Mouse (Mus musculus): Measurements from ENCODE around the gene Peak1.

The Peak1 gene

DNA sequence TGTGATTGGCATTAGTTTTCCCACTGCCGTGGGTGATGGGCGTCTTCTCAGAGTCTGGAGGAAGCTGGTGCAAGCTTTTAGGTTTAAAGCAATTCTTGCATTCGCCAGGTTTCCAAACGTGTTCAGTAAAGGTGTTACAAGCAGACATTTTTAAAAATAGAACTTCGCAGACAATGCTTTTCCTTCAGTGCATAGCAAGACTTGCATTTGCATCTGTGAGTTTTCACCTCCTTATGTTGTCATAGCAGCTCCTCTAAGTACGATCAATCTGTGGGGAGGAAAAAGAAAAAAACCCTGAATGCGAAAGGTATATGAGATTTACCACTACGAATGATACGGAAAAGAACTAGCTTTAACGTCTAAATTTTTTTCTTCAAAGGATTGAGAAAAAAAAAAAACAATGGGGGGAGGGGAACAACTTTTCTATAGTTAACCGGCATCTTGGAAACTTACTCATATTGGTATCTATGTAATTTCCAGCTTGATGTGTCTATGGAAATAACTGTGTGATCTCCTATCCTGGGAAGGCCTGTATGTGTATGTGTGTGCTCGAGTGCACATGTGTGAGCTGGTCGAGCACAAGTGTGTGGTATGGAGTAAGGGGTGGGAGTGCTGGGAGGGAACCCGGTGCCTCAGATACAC lies 157.3 kb downstream of the Peak1 start:
- Histone ChIP-seq H3K4me1 (replicated peaks; ENCODE audit: low read depth, low read length) (peaks cover 11% of the 10 kb centered on the region; the same call in 1 of the 2 replicates), H3K36me3 (ENCODE audit: insufficient read depth, low read length) (peaks cover 23% of the 10 kb centered on the region), H3K27me3 (ENCODE audit: insufficient read depth, low read length) (no peaks in the 10 kb centered on the region), H3K4me3 (replicated peaks; ENCODE audit: low read length) (no peak overlapping the region), H3K9me3 (ENCODE audit: low read length) (no peaks in the 10 kb centered on the region)
- TF ChIP-seq POU5F1 (IDR thresholded peaks at IDR 0.05; ENCODE audit: borderline replicate concordance, low read length) (no peak), NANOG (IDR thresholded peaks at IDR 0.05; ENCODE audit: borderline replicate concordance, low read length) (no peak), CTCF (conservative IDR thresholded peaks at IDR 0.05; ENCODE audit: low read length) (no peak)

DNA sequence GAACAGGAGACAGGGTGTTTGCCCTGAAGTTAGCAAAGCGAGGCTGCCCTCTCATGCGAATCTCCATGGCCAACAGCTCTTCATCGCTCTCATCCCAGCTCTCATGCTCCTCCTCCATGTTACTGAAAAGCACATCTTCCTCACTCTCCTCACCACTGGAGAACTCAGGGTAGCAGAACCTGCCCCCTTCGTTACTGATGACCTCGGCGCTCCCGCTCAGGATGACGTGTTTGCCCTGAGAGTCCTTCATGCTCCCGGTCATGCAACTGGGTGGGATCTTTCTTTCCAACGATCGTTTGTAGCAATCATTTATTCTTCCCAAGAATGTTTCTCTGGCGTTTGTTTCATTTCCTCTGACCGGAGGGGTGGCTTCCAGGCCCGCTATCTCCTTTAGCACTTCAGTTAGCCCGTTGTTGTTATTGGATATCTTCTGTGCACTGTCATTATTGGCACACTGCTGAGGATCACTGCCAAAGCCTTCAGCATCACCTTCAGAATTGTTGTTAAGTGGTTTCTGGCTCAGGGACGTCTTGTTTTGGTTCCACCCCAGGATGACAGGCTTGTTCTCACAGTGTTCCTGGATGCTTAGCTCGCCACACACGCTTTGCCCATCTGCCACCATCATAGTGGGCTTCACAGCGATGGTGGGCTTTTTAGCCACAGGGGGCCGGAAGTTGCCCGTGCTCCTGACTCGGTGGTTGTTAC lies 157.9 kb downstream of the Peak1 start:
- H3K9me3 ChIP-seq (ENCODE audit: low read length): no peaks in the 10 kb centered on the region
- no peaks in the 10 kb centered on the region for H3K27me3 ChIP-seq (ENCODE audit: insufficient read depth, low read length)
- peaks cover 11% of the 10 kb centered on the region; the same call in 1 of the 2 replicates for H3K4me1 ChIP-seq (replicated peaks; ENCODE audit: low read depth, low read length)
- peaks cover 23% of the 10 kb centered on the region for H3K36me3 ChIP-seq (ENCODE audit: insufficient read depth, low read length)
- TF ChIP-seq POU5F1 (IDR thresholded peaks at IDR 0.05; ENCODE audit: borderline replicate concordance, low read length) (no peak), CTCF (conservative IDR thresholded peaks at IDR 0.05; ENCODE audit: low read length) (no peak), NANOG (IDR thresholded peaks at IDR 0.05; ENCODE audit: borderline replicate concordance, low read length) (no peak)
- H3K4me3 ChIP-seq (replicated peaks; ENCODE audit: low read length): no peak overlapping the region

- H3K36me3 ChIP-seq (ENCODE audit: insufficient read depth, low read length): peaks cover 23% of the 10 kb centered on the region
- H3K9me3 ChIP-seq (ENCODE audit: low read length): no peaks in the 10 kb centered on the region
- no peaks in the 10 kb centered on the region for H3K27me3 ChIP-seq (ENCODE audit: insufficient read depth, low read length)
- TF ChIP-seq NANOG (IDR thresholded peaks at IDR 0.05; ENCODE audit: borderline replicate concordance, low read length) (no peak), CTCF (conservative IDR thresholded peaks at IDR 0.05; ENCODE audit: low read length) (no peak), POU5F1 (IDR thresholded peaks at IDR 0.05; ENCODE audit: borderline replicate concordance, low read length) (no peak)
- H3K4me3 ChIP-seq (replicated peaks; ENCODE audit: low read length): no peak overlapping the region
- peaks cover 11% of the 10 kb centered on the region; the same call in 1 of the 2 replicates for H3K4me1 ChIP-seq (replicated peaks; ENCODE audit: low read depth, low read length)
These were observed 159.5 kb downstream of the Peak1 start for GRCm38 (mm10) chr9:56258261-56258790.

DNA sequence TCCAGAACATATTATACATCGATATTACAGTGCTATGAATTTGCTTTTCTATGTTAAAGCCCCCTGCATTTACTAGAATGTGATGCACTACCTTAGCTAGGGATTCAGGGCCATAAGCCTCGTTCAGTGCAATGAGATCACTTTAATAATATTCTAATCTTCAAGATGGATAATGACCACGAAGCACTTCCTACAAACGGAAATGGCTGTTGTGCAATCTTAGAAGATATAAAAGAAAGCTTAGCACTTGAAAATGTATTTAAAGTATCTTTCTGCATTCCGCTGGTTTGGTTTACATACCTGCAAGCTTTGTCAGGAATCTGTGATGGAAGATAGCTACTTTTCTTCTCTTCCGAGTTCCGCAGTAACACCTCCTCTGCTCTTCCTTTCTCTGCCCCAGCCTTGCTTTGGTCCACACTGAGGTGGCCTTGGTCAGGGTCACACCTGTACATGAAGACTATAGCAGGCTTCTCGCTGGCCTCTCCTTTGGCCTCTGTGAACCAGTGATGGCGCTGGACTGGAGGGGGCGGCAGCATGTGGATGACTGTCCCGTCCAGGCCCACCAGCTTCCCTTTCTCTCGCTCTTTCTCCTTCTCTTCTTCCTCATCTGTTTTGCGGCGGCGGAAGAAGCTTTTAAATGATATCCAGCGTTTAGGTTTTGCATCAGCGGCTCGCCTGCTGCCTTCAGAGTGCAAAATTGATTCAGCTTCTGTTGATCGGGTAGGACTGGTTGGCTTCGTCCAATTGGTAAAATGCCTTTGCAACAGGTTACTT lies 160.5 kb downstream of the Peak1 start:
- Histone ChIP-seq H3K4me1 (replicated peaks; ENCODE audit: low read depth, low read length) (peaks cover 11% of the 10 kb centered on the region; the same call in 1 of the 2 replicates), H3K36me3 (ENCODE audit: insufficient read depth, low read length) (peaks cover 23% of the 10 kb centered on the region), H3K9me3 (ENCODE audit: low read length) (no peaks in the 10 kb centered on the region), H3K4me3 (replicated peaks; ENCODE audit: low read length) (peak overlapping the region; percentile 33; the same call in 1 of the 2 replicates), H3K27me3 (ENCODE audit: insufficient read depth, low read length) (no peaks in the 10 kb centered on the region)
- no peak for TF ChIP-seq NANOG (IDR thresholded peaks at IDR 0.05; ENCODE audit: borderline replicate concordance, low read length)
- TF ChIP-seq POU5F1 (IDR thresholded peaks at IDR 0.05; ENCODE audit: borderline replicate concordance, low read length): no peak
- TF ChIP-seq CTCF (conservative IDR thresholded peaks at IDR 0.05; ENCODE audit: low read length): no peak

- H3K36me3 ChIP-seq (ENCODE audit: insufficient read depth, low read length): peaks cover 28% of the 10 kb centered on the region
- no peak for TF ChIP-seq POU5F1 (IDR thresholded peaks at IDR 0.05; ENCODE audit: borderline replicate concordance, low read length)
- no peak for TF ChIP-seq CTCF (conservative IDR thresholded peaks at IDR 0.05; ENCODE audit: low read length)
- no peak for TF ChIP-seq NANOG (IDR thresholded peaks at IDR 0.05; ENCODE audit: borderline replicate concordance, low read length)
- no peaks in the 10 kb centered on the region for H3K9me3 ChIP-seq (ENCODE audit: low read length)
These were observed 162.0 kb downstream of the Peak1 start for GRCm38 (mm10) chr9:56255676-56256432.

DNA sequence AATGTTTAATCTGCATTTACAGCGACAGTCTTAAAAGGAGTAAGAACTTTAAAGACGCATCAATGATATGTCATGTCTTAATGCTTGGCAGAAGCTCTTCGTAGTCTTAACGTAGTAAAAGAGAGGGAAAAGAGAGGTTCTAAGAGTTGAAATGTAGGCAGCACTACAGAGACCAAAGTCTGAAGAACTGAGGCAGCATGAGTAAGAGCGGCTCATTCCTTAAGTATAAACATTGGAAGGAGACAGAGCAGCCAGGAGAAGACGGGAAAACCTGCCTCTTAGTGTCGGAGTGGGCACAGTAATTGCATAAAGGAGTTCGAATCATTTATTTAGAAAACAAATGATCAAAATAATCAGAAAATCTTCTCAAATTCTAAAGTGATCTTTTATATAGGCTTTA lies 173.5 kb downstream of the Peak1 start:
- TF ChIP-seq POU5F1 (IDR thresholded peaks at IDR 0.05; ENCODE audit: borderline replicate concordance, low read length) (no peak), CTCF (conservative IDR thresholded peaks at IDR 0.05; ENCODE audit: low read length) (no peak), NANOG (IDR thresholded peaks at IDR 0.05; ENCODE audit: borderline replicate concordance, low read length) (no peak)
- Histone ChIP-seq H3K27me3 (ENCODE audit: insufficient read depth, low read length) (no peaks in the 10 kb centered on the region), H3K36me3 (ENCODE audit: insufficient read depth, low read length) (peaks cover 21% of the 10 kb centered on the region), H3K4me1 (replicated peaks; ENCODE audit: low read depth, low read length) (peaks cover 7% of the 10 kb centered on the region; the same call in 1 of the 2 replicates), H3K9me3 (ENCODE audit: low read length) (no peaks in the 10 kb centered on the region), H3K4me3 (replicated peaks; ENCODE audit: low read length) (no peak overlapping the region)

More at GRCm38 (mm10) chr9:56255676-56256432, 162.0 kb downstream of the Peak1 start:
- Histone ChIP-seq H3K27me3 (ENCODE audit: insufficient read depth, low read length) (no peaks in the 10 kb centered on the region), H3K4me1 (replicated peaks; ENCODE audit: low read depth, low read length) (peaks cover 11% of the 10 kb centered on the region; the same call in 1 of the 2 replicates), H3K4me3 (replicated peaks; ENCODE audit: low read length) (no peak overlapping the region)

DNA sequence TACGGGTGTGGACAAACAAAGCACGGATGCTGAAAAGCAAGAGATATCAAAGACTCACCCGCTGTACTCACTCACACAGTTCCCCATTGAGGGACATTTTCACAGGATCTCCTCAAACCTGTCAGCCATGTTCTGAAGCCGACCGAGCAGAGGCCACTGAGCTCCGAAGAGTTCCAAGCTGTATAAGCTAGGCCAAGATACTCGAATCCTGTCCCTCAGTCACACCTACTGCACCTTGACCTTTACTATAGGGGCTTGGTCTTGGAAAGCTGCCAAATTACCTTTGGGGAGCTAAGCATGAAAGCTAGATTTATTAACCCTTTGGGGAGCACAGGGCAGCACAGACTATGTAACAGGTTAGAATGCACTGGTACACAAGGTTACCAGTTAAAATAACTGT lies 174.0 kb downstream of the Peak1 start:
- Histone ChIP-seq H3K36me3 (ENCODE audit: insufficient read depth, low read length) (peaks cover 21% of the 10 kb centered on the region), H3K9me3 (ENCODE audit: low read length) (no peaks in the 10 kb centered on the region), H3K4me1 (replicated peaks; ENCODE audit: low read depth, low read length) (peaks cover 7% of the 10 kb centered on the region; the same call in 1 of the 2 replicates), H3K4me3 (replicated peaks; ENCODE audit: low read length) (no peak overlapping the region), H3K27me3 (ENCODE audit: insufficient read depth, low read length) (no peaks in the 10 kb centered on the region)
- TF ChIP-seq NANOG (IDR thresholded peaks at IDR 0.05; ENCODE audit: borderline replicate concordance, low read length): no peak
- TF ChIP-seq POU5F1 (IDR thresholded peaks at IDR 0.05; ENCODE audit: borderline replicate concordance, low read length): no peak
- TF ChIP-seq CTCF (conservative IDR thresholded peaks at IDR 0.05; ENCODE audit: low read length): no peak

Data from E14TG2a.4 (cell line).